Mouse (Mus musculus) cerebellum, adult 2 months (tissue): Measurements from ENCODE around the gene Tlcd2.

Experiments
- CTCF ChIP-seq: fragments of 200-500 bp; IDR thresholded peaks from 2 replicates; pipeline ENCODE4 v1.5.1; 2011; ENCODE audit warnings: low read depth, mild to moderate bottlenecking, control low read depth, low read length, moderate library complexity, borderline replicate concordance; ENCODE audit not compliant: insufficient read depth
- POLR2A ChIP-seq: fragments of 200-500 bp; IDR thresholded peaks from 2 replicates; pipeline ENCODE4 v1.6.1; 2011; ENCODE audit warnings: low read length, control low read depth, borderline replicate concordance; ENCODE audit not compliant: insufficient read depth

- TF ChIP-seq CTCF = no peak
- no peak for TF ChIP-seq POLR2A
Observed at GRCm38 (mm10) chr11:75455041-75455736, 6.3 kb upstream of the Tlcd2 start.
